Mouse (Mus musculus) induced T-regulatory cell, adult 2 months (primary cell): Measurements from ENCODE around the gene Slc25a22.
A peak's percentile ranks its signal among the peaks of the same experiment; 100 is the strongest.

Source experiments
- DNase-seq: peaks from one replicate; pipeline ENCODE4 v3.0.0-alpha.2; 2012; ENCODE audit warnings: low read depth

Slc25a22 gene

DNA sequence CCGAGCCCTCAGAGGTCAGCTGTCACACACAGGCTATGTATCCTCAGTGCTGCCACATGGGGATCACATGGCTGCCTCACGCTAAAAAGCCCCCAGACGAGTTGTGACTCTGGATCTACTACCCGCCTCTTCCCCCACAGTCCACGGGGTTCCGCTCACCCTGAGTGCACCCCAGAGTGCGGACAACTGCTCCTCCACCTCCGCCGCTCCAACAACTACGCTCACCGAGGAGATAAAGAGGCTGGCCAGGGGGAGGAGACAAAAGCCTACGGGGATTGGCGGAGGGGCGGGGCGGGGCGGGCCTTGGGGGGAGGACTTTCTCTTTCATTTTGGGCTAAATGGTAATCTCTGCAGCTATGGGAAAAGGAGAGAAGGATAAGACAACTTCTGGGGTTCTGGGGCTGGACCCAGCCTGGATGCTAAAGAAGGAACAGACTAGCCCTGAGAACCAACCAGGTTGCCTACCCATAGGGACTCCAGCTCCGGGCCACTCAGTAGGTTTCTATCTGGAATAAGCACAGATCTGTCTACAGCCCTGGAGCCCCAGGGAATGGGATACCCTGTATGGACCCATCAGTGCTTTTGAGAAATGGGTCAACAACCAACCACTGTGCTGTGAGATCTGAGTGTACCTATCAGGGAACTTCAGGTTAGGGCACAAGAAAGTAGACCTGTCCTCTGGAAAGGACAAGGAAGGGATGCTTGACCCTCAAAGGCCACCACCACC is 2.4 kb downstream of the Slc25a22 start:
- peak; percentile 91 for DNase-seq

DNA sequence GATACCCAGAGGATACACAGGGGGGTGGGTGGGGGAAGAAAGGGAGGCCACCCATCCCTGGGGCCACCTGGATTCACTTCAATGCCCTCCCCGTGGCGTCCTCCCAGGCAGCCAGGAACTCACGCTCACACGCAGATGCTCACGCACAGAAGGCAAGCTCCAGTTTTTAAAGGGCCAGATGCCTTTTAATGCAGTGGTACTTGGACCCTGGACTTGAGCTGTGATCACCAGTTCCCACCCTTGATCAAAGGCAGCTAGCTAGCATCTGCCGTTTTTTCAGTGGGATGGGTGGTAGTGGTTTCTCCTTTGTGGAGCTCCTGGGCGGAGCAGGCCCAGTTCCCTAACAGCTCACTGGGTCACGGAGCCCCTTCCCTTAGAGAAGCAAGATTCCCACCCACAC is 3.2 kb downstream of the Slc25a22 start:
- DNase-seq = peak; percentile 69

DNA sequence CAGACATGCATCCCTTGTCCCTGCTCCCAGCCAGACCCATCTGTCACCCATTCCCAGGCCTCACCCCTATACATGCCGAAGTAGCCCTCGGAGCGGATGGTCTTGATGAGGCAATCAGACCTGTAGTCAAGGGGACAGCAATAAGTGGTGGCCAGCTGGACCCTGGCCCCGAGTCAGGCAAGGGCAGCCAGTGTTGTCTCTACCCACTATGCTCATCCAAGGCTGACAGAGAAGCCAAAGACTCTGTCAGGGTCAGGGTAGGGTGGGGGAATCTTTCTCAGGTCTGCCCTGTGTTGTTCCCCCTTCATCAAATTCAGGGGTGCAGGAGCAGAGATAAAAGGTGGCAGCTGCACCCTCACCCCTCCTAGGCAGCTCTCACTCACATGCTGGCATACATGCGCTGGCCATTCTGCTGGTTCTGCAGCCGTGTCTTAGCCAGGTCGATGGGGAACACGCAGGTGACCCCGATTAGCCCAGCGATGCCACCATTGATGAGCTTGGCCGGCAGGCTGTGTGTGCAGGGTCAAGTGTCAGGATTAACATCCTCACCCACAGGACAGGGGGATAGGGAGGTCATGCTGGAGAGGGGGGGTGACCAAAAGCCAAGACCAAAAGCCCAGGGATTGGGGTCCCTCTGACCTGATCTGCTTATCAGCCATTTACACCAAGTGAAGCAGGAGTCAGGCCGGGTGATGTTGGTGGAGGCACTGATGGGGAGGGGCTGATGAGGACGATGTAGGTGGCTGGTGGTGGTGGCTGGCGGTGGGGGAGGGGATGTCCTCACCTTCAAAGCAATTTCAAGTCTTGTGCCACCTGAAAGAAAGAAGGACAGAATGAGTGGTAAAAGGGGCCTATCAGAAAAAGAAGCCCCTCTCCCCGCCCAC is 3.9 kb downstream of the Slc25a22 start:
- no peak for DNase-seq

DNA sequence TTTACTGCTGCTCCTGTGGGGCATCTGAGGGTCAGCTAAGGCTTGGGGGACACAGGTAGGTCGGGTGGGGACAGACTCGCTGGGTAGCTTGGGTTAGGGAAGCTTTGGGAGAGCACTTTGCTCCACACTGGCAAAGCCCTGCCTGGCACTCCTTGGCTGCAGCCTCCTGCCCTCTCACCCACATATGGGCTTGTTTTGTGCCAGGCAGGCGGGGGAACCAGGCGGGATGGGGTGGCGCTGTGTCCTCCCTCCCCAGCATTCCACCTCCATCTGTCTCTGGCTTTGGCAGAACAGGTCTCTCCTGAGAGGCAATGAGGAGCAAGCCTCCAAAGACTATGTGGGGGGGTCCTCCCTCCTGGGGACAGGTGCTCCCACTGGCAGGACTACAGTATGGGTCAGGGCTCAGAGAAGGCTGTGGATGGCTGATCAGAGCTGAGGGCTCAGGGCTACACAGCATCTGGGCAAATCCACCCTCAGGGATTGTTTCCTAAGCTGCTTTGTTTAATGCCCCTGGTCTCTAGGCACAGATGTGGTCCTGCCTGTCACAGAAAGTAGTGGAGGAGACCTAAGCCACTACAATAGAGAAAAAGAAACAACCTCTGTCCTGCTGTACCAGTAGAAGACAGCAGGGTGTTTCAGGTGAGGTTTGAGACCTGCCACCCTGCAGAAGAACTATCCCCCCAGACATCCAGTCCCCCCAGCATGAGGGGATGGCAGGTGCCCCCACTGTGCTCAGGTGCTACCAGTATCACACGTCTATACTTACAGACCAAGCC is 4.8 kb downstream of the Slc25a22 start:
- no peak for DNase-seq

DNA sequence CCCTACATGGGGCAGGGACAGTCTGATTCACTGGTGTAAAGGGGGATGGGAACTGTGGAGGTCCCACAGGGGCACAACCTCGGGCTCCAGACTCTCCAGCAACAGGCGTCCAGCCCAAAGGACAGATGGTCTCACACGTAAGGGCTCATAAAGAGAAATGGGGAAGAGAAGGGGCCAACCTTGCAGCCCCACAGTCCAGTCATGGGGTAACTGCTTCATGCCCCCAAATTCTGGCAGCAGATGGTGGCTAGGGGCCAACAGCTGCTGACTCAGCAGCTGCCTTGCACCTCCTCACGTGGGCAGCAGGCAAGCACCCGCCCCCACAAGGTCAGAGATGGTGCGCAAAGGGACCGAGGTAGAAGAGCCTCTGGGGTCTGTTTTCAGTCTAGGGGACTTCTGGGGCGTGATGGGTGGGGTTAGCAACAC is 5.5 kb downstream of the Slc25a22 start:
- no peak for DNase-seq

DNA sequence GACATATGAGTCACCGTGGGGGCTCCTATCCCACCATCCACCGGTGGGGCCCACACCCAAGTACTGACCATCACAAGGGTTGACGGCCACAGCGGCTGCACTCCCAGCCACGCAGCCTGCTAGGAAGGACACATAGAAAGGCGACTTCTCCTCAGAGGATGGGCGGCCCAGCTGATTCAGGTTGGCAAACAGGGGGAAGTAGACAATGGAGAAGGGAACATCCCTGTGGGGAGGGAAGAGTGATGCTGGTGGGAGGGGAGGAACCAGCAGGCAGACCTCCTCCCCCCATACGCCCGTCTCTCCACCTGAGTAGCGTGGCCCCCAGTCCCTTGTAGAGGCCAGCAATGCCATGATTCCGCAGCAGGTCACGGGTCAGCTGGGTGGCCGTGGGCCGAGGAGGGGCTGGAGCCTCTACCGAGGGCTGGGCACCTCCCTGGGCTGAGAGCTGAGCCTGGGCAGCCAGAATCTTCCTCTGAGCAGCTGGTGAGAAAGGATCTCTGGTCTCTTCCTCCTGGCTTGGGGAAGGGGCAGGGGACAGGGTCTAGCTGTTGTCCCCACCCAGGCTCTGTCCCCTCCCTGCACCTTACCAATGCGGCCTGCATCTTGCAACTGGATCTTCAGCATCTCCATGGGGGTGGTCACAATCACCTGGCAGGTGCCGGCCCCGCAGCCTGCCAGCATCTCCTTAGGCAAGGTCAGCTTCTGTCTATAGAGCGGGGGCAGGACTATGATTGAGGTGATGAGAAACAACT is 6.1 kb downstream of the Slc25a22 start:
- no peak for DNase-seq

DNA sequence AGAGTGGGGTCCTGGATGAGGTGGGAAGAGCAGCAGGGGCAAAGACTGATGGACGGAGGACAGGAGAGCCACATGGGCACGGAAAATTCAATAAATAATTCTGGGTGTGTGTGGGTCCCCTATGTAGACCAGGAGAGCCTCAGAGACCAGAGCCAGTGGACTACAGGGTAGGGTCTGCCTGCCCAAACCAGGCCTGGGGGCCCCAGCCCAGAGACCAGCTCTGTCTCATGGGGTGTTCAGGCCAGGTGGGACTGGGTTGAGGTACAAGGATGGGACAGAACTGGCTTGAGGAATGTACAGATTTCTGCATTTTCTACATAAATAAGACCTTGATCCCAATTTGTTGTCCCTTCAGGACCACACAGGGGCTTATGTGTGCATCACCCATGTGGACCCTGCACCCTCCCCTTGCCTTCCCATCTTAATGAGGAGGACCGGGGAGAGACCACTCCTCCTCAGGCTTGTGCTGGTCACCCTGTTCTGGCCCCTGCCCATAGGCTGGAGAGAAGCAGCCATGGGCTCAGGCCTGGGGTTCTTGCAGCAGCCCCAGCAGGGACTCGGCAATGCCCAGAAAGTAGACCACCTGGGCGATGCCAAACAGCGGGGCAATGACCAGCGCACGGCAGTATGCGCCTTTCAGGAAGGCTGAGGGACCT is 7.0 kb downstream of the Slc25a22 start:
- no peak for DNase-seq

DNA sequence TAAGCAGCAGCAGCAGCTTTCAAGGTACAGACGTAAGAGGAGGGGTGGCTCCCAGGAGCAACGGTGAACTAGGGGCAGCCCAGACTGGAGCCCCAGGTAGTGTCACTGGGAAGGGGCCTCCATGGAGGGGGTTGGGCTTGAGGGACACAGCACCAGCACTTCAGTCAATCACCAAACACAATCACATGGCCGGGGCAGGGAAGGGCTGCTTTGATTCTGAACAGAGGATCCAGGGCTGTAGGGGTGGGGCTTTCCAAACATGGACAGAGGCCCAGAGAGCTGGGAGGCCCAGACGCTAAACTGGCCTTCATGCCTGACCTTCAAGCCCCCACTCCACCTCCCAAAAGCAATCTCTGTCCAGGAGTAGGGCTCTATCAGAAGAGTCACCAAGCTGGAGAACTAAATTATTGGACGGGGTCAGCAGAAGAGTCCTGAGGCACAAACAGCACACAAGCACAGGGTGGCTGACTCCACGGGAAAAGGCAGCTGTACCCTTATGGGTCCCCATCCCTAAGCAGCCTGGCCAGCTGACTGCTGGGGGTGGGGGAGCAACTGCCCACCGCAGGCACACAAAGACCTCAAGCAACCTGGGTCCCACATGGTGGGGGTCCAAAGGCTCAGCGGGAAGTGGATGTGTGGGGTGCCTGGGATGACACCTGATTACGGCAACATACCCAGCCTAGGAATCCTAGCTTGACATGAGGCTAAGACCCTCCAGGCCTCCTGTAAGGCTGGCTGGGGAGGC is 7.7 kb downstream of the Slc25a22 start:
- DNase-seq = no peak

DNA sequence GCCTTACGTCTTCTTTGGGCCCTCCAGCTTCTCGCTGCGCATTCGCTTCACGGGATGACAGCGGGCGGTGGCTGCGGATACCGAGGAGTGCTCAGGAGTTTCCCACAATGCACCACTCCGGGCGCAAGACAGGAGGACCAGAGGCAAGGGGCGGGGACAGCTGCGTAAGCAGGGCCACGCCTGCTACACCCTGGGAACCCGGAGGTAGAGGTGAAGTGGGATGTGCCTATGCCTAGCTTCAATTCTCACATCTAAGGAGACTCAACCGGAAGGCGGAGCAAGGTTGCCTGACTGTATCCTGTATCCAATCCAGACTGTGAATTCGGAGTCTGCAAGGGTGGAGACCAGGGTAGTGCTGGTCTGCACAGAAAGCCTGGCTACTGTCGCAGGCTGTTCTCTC is 8.4 kb downstream of the Slc25a22 start, which contains the start of gene Cend1:
Gene Cend1, minus strand, starts transcription at position 182 of the 400 bp plus-strand sequence.
- DNase-seq = peak; percentile 47

DNA sequence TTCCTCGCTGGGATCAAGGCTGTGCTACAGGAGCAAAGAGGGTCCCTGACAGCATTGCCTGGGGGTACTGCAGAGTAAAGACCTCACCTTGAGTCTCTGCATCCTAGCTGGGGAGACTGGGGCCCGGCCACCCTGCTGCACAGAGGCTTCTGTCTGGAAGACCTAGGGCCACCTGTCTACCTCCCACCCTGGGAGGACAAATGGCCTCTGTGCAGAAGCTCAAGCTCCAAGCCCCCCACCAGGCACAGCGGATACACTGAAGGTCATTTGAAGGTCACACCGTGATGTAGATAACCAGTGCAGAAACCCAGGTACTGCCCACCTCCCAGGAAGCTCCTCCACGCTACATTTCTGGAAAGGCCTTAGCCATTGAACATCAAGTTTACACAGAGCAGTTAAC is 9.0 kb downstream of the Slc25a22 start:
- no peak for DNase-seq

DNA sequence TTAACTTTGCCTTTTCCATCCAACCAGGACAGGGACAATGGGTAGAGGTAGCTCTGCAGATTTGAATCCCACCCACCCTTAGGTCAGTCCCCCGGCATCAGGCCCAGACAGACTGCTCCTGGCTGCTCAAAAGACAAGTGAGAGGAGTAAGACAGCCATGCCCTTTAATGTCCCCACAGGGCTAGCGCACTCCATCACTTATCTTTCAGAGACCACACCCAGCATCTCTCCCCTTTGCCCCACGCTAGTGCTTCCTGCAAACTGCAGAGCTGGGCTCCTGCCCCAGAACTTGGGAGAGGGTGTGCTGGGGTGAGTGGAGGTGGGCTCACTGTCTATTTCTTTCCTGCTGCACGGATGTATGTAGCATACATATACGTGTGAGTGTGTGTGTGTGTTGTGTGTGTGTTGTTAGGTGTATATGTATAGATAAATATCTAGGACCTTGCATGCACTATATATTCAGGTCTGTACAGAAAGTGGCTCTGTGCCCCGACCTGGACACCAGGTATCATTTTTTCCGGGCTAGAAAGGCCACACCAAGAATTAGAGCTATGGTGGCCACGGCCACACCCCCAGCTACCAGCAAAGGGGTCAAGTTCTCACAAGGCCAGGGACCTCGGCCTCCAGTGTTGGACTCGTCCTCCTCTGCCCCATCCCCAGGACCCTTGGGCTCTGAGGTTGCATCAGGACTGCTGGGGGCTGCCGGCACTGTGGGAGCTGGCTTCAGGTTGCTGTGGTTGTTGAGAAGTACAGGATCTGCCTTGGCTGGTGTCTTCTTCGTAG is 10.6 kb downstream of the Slc25a22 start:
- no peak for DNase-seq

DNA sequence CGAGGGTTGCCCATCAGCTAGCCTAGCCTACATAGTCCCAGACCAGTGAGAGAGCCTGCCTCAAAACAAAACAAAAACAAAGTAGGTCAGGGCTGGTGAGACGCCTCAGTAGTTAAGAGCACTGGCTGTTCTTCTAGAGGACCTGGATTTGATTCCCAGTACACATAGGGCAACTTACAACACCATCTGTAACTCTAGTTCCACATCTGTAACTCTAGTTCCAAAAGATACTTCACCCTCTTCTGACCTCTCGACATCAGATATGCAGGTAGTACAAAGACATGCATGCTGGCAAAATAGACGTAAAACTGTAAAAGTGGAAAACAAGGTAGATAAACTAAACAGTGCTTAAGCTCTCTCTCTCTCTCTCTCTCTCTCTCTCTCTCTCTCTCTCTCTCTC is 13.9 kb downstream of the Slc25a22 start:
- no peak for DNase-seq

DNA sequence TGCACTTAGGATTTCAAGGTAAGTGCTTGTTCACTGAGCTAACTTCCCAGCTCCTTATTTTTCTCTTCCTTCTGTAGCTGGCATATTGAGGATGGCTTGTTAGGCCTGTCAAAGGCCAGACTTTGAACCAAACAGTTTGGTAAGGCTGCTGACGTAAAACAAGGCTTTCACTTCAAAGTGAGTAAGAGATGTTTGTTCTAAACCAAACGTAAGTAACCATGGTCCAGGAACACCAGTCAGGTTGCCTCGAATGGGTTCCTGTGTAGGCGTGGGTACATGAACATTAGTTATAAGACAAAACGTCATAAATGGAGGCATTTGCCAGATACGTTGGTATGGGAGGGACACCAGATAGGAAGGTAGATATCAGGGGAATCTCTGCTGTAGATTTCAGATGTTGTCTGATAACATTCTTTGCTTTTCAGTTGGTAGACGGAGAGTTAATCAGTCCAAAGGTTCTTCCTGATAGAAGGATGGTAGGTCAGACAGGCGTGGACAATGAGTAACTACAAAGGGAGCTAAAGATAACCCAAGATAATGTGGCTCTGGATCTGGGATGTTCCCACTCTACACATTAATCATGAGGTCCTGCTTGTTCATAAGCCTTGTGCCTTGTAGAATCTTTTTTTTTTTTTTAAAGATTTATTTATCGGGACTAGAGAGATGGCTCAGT is 17.5 kb downstream of the Slc25a22 start:
- DNase-seq = no peak

DNA sequence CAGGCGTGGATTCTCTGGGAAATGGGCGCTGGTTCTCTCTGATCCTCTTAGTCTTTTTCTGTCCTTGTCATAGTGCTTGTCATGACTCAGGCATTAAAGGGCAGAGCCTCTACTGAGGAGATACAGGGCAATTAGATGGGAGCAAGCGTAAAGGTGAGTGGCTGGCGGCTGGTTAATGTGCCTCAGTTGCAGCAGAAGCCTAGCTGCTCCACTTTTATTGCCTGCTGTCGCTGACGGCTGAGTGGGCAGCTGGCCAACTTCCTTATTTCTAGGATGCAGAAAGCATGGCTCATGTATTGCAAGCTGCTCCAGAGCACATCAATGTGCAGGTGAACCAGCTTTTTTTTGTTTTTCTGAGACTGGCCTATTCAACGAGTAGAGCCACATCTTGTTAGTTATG is 18.7 kb downstream of the Slc25a22 start:
- no peak for DNase-seq

DNA sequence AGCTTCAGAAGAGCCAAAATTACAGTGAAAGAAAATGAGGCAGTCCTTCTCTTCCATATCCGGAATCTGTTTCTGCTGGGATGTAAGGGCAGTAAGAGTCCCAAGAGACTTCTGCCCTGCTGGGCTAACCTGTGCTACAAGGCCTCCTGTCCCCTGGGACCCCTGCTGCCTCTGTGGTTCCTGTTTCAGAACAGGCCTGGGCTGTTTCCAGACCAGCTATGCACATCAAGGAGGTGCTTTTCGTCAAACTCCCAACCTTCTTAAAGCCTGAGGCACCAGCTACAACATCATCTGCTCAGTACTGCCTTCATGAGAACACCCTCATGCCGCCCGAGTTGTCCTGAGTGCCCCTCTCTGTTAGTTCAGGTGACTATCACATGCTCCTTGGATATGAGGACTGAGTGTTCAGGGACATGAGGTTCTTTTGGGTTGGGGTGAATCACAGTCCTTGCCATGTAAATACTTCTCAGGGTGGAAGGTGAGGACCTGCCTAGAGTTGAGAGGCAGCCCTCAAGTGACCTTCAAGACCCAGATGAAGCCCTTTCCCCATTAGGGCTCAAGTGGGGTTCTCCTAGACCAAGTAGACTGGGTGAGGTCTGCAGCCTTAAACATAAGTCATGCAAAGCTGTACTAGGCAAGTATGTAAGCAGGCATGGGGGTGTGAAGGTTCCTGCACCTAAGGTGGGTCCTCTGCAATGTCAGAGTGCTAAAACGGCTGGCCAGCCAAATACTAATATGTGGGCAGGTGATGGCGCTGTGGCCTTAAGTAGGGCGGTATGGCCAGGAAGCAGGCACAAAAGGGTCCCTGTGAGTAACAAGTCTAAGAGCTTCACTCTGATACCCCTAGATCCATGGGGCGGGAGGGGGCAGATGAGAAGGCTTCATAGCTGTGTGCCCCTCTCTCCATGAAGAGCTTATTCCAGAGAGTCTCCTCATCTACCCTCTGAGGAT is 19.7 kb downstream of the Slc25a22 start:
- no peak for DNase-seq

DNA sequence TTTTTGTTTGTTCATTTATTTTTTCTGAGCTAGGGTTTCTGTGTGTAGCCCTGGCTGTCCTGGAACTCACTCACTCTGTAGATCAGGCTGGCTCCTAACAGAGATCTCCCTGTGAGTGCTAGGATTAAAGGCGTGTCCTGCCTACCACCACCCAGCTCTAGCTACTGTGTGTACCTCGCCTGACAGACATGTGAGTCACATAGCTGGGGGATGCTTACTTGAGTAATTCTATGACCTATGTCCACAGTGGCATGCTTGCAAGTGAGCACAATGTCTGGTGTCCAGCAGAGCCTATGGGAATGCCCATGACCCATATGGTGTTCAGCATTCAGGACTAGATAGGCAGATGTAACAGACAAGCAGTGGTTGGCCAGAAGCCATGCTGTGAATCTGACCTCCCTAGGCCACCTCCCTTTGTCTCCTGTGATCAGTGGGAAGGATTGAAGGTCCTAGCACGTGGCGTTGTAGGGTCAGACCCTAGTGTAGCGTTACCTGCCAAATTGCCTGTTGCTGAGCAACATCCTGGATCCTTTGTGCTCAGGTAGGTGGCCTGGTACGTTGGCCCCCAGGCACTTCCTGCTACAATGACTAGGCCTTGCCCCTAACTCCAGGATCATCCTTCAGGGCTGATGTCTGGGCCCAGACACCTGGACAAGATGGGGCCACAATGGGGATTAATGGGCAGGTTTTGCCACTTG is 21.4 kb downstream of the Slc25a22 start:
- DNase-seq = no peak
